Mouse (Mus musculus) left cerebral cortex, adult 11 months (tissue): Measurements from ENCODE around the gene Arhgap23.

Experiments used
- DNase-seq: peaks from one replicate; pipeline ENCODE4 v3.0.0; 2022; ENCODE audit warnings: low spot score

The Arhgap23 gene

DNA sequence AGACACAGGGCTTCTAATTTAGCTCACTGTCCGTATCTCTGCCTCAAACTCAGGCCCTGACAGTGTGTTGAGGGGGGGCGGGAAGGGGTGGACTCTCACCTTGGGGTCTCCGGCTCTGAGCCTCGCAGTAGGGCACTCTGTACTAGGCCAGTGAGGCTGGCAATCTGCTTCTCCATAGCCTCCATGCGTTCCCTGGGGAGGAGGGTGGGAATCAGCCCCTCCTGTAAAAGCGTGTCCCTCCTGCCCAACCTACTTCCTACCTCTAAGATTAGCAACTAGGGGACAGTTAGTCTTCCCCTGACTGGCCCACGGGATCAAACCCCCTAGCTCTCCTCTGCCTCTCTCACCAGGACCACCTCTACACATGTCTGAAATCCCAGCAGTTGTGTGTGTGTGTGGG is 118.3 kb downstream of the Arhgap23 start:
- DNase-seq, result no peak

DNA sequence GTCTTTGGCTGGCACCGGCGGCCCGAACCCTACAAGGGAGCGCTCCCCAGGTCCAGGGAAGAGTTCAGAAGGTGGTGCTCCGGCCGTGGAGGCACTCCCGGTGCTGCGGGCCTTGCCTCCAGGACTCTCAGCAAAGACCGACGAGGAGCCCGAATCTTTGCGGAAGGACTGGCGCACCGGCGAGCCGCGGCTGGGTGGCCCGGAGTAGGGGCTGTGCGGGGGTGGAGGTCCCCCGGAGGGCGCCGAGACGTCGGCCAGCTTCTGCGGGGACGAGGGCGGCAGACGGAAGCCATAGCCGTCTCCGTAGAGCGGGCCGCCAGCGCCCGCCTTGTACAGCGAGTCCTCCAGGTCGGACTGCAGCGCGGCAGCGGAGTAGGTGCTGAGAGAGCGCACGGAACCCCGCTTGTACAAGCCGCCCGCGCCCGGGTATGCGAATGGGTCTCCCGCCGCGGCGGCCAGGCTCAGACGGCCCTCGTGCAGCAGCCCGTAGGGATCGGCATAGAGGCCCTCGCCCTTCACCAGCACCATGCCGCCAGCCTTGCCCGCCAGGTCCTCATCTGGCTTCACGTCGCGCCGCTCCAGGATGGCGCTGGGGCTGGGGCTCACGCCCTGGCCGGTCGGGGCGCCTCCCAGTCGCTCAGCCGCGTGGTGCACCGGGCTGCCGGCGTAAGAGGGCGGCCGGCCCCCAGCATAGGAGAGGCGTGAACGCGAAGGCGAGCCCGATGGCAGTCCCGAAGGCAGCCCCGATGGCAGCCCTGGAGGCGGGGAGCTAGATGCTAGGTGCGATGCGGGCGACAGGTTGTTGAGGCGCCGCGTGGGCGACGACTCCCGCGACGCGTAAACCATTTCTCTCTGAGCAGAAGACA is 119.3 kb downstream of the Arhgap23 start:
- DNase-seq, result peak; percentile 49

- DNase-seq, result no peak
These were observed 119.9 kb downstream of the Arhgap23 start for GRCm38 (mm10) chr11:97535308-97535630.

- DNase-seq, result no peak
These were observed 120.3 kb downstream of the Arhgap23 start for GRCm38 (mm10) chr11:97535660-97536059.

DNA sequence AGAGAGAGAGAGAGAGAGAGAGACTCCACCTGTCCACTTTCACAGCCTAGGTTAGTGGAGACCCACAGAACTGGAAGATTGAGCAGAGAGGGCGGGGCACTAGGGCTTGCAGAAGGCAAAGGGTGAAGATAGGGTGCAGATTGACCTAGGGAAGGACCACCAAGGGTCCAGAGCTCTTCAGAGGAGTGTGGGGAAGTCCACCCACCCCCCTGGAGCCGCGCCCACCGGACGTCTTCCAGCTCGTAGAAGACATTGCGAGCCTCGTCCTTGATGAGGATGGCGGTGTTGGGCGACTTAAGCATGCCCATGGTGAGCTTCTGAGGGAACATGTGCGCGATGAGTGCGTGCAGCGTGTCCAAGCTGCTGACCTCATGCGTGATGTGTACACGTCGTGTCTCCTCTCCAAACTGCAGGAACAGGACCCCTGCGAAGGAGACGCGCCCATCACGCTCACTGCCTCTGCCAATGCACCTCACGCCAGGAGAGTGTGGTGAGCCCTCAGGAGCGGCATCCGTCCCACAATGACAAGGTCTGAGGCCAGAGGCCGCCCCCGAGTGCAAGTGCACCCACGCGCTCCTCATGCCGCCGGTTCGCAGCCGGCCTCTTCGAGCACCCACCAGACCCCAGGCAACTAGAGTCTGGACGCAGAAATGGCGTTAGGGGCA is 120.9 kb downstream of the Arhgap23 start:
- DNase-seq, result no peak

- no peak for DNase-seq
These were observed 121.7 kb downstream of the Arhgap23 start for GRCm38 (mm10) chr11:97536835-97537579.

DNA sequence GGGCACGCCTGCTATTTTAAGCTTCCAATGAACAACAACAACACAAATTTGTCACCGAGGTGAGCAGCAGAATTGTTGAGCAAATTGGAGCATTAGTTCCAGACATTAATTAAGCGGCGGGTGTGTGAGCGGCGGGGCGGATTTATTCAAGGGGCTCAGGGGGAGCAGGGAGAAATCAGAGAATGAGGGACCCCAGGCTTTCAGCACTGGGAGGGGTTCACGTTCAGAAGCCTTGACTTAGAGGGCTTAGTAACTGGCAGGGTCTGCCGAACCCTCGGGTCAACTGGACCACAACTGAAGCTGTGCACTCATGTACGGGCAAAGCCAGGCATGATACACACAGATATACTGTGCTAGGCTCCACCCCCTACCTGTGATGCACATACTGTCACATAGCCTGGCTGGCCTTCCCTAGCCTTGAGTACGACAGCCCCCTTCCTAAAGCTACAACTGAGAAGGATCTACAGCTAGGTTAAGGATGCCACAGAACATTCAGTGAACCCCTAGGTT is 122.3 kb downstream of the Arhgap23 start:
- DNase-seq, result no peak

DNA sequence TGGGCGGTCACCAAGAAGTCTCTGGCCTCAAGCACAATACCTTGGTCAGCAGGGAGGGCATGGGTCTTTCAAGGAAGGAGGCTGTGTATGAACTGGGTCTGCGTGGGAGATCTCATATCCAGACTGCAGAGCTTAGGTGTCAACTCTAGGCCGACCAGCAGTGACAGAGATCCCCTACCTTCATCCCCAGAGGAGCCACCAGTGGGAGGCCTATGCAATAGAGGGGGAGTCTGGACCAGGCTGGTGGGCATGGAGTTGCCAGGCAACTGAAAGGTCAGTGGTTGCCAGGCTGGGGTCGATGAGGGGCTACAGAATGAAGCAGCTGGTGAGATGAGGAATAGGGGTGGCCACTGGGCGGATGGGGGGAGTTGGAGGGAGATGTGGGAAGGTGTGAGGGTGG is 124.3 kb downstream of the Arhgap23 start:
- DNase-seq, result no peak

- DNase-seq, result no peak
These were observed 124.8 kb downstream of the Arhgap23 start for GRCm38 (mm10) chr11:97540136-97540535.

- DNase-seq, result no peak
These were observed 125.3 kb downstream of the Arhgap23 start for GRCm38 (mm10) chr11:97540604-97541003.

GRCm38 (mm10) chr11:97542171-97543150 is 127.1 kb downstream of the Arhgap23 start:
- no peak for DNase-seq

- peak; percentile 53 for DNase-seq
These were observed 127.9 kb downstream of the Arhgap23 start for GRCm38 (mm10) chr11:97543181-97543733.

- no peak for DNase-seq
These were observed 128.6 kb downstream of the Arhgap23 start for GRCm38 (mm10) chr11:97543883-97544282.

DNA sequence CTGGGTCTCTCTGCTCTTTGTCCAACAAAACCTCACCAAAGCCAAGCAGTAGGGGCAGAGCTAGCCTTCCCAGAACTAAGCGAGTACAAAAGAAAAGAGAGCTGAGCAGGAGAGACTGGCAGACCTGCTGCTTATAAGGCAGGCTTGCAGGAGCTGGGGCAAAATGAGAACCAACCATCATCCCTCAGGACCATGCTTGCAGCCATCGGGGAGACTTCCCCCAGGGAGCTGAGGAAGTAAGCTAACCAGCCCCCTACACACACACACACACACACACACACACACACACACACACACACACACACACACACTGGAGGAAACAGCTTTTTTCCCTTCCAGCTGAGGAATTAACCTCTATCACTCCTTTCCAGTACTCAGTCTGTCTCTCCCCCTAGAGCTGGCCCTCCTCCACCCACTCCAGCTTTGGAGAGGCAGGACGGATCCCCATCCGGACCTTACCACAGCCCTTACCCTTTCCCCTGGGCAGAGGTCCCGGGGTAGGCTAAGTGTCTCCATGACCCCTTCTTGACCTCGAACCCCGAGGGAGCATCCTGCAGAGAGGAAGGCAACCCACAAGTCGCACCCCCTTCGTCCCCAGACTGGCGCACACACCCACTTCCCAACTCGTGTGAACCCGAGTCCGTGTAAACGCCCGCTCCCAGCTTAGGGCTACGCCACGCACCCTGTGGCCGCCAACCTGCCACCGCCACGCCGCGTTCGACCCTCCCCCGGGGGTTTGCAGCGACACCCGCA is 130.7 kb downstream of the Arhgap23 start:
- DNase-seq, result no peak

GRCm38 (mm10) chr11:97546804-97547411 is 131.6 kb downstream of the Arhgap23 start:
- no peak for DNase-seq

- no peak for DNase-seq
These were observed 132.8 kb downstream of the Arhgap23 start for GRCm38 (mm10) chr11:97547957-97548706.

- DNase-seq, result no peak
These were observed 133.4 kb downstream of the Arhgap23 start for GRCm38 (mm10) chr11:97548757-97549156.
